In genomic region chr19:18101423-18102341, GRCm38 (mm10) we compare ENCODE assay signal across 13 mouse cellular contexts.
DNase-seq lines count a peak whose midpoint lies in the region; ATAC-seq and TF ChIP-seq lines count a peak whose summit lies in the region.
"Had no signal": no experiment of that assay in that cellular context is flagged by ENCODE, and none has a peak within 500 bp of the region (broad histone marks: within the 10 kb centered on the region; RNA-seq: fewer than 3 reads in every experiment).

No protein-coding gene starts in this region.

- H3K9me3 ChIP-seq in forebrain, embryonic 11.5 days (ENCODE audit: control insufficient read depth, low read length), result no peaks in the 10 kb centered on the region
- H3K9me3 ChIP-seq in forebrain, postnatal 0 days (ENCODE audit: low read length), result no peaks in the 10 kb centered on the region
- H3K9me3 ChIP-seq in heart, embryonic 11.5 days (replicated peaks; ENCODE audit: control insufficient read depth, low read length), result no peaks in the 10 kb centered on the region
- no peaks in the 10 kb centered on the region for H3K9me3 ChIP-seq in hindbrain, embryonic 14.5 days (ENCODE audit: control insufficient read depth, low read length)
- H3K9me3 ChIP-seq: limb, embryonic 13.5 days; neural tube, embryonic 13.5 days had no signal

- DNase-seq in forebrain, embryonic 11.5 days (ENCODE audit: low spot score), result no peak
- no peak for DNase-seq in forebrain, postnatal 0 days
- DNase-seq in R1 (ENCODE audit: low read depth, low spot score), result peak; percentile 4
- DNase-seq in hindbrain, embryonic 14.5 days (ENCODE audit: low spot score), result no peak
- DNase-seq in thymus, postnatal 36 days, result no peak
- no peak for DNase-seq in right cerebral cortex, postnatal 14 days
- DNase-seq in layer of hippocampus, adult 11-12 months (ENCODE audit: low spot score), result no peak
- DNase-seq: cerebellum, postnatal 10 days had no signal

- H3K27ac ChIP-seq in forebrain, embryonic 11.5 days (ENCODE audit: low read depth, low read length), result no peak overlapping the region
- no peak overlapping the region for H3K27ac ChIP-seq in forebrain, postnatal 0 days (ENCODE audit: low read depth, low read length)
- H3K27ac ChIP-seq in heart, embryonic 11.5 days (ENCODE audit: low read depth, low read length), result peak overlapping the region; percentile 69
- 0 out of 2 replicates have a peak overlapping the region, but pooled peaks have one; percentile 8 for H3K27ac ChIP-seq in hindbrain, embryonic 14.5 days
- H3K27ac ChIP-seq: limb, embryonic 13.5 days; neural tube, embryonic 13.5 days had no signal

- ATAC-seq in forebrain, embryonic 11.5 days (replicated peaks; ENCODE audit: low FRiP score), result peak; percentile 46; the same call in 1 of the 2 replicates
- no peak for ATAC-seq in forebrain, postnatal 0 days
- peak; percentile 55; the same call in 1 of the 2 replicates for ATAC-seq in heart, embryonic 11.5 days (replicated peaks; ENCODE audit: insufficient number of reproducible peaks, low FRiP score, low TSS enrichment)
- no peak for ATAC-seq in hindbrain, embryonic 14.5 days (ENCODE audit: low FRiP score)
- ATAC-seq: activated CD4-positive, CD25-positive, alpha-beta regulatory T cell, adult 4 months; intestine, postnatal 0 days had no signal

- H3K4me1 ChIP-seq in forebrain, embryonic 11.5 days (replicated peaks; ENCODE audit: control insufficient read depth, insufficient read depth, low read length), result no peaks in the 10 kb centered on the region
- no peaks in the 10 kb centered on the region for H3K4me1 ChIP-seq in forebrain, postnatal 0 days (ENCODE audit: insufficient read depth)
- peaks cover 5% of the 10 kb centered on the region; the same call in 1 of the 2 replicates for H3K4me1 ChIP-seq in heart, embryonic 11.5 days (ENCODE audit: control insufficient read depth, insufficient read depth, low read length)
- no peaks in the 10 kb centered on the region for H3K4me1 ChIP-seq in hindbrain, embryonic 14.5 days (replicated peaks; ENCODE audit: control insufficient read depth, insufficient read depth, low read length)

- H3K27me3 ChIP-seq in forebrain, embryonic 11.5 days (ENCODE audit: control insufficient read depth, insufficient read depth, low read length), result no peaks in the 10 kb centered on the region
- no peaks in the 10 kb centered on the region for H3K27me3 ChIP-seq in forebrain, postnatal 0 days (ENCODE audit: insufficient read depth, low read length)
- H3K27me3 ChIP-seq in heart, embryonic 11.5 days (ENCODE audit: control insufficient read depth, insufficient read depth, low read length), result no peaks in the 10 kb centered on the region
- H3K27me3 ChIP-seq in hindbrain, embryonic 14.5 days (ENCODE audit: control insufficient read depth, insufficient read depth, low read length), result no peaks in the 10 kb centered on the region
- H3K27me3 ChIP-seq: neural tube, embryonic 13.5 days had no signal

- WGBS in forebrain, embryonic 11.5 days, result 19% methylated on average over 4 of the region's 4 CpGs
- 16% methylated on average over 4 of the region's 4 CpGs for WGBS in forebrain, postnatal 0 days
- 21% methylated on average over 4 of the region's 4 CpGs for WGBS in heart, embryonic 11.5 days (ENCODE audit: insufficient replicate concordance)
- 12% methylated on average over 4 of the region's 4 CpGs for WGBS in hindbrain, embryonic 14.5 days

- H3K36me3 ChIP-seq in forebrain, embryonic 11.5 days (ENCODE audit: control insufficient read depth, insufficient read depth, low read length), result no peaks in the 10 kb centered on the region
- H3K36me3 ChIP-seq in forebrain, postnatal 0 days (ENCODE audit: insufficient read depth), result no peaks in the 10 kb centered on the region
- H3K36me3 ChIP-seq in heart, embryonic 11.5 days (ENCODE audit: control insufficient read depth, insufficient read depth, low read length), result no peaks in the 10 kb centered on the region
- no peaks in the 10 kb centered on the region for H3K36me3 ChIP-seq in hindbrain, embryonic 14.5 days (replicated peaks; ENCODE audit: control insufficient read depth, insufficient read depth)
- H3K36me3 ChIP-seq: limb, embryonic 13.5 days; neural tube, embryonic 13.5 days had no signal

- no peak overlapping the region for H3K9ac ChIP-seq in forebrain, embryonic 11.5 days (ENCODE audit: low read length)
- H3K9ac ChIP-seq in forebrain, postnatal 0 days, result no peak overlapping the region
- H3K9ac ChIP-seq in heart, embryonic 11.5 days (ENCODE audit: low read depth, low read length), result peak overlapping the region; percentile 17; the same call in 1 of the 2 replicates
- H3K9ac ChIP-seq in hindbrain, embryonic 14.5 days, result no peak overlapping the region
- H3K9ac ChIP-seq: limb, embryonic 13.5 days; neural tube, embryonic 13.5 days had no signal

- H3K4me3 ChIP-seq in forebrain, embryonic 11.5 days (ENCODE audit: low read depth, low read length), result no peak overlapping the region
- no peak overlapping the region for H3K4me3 ChIP-seq in forebrain, postnatal 0 days (ENCODE audit: low read depth, low read length)
- H3K4me3 ChIP-seq in heart, embryonic 11.5 days (ENCODE audit: low read depth, low read length), result no peak overlapping the region
- no peak overlapping the region for H3K4me3 ChIP-seq in hindbrain, embryonic 14.5 days (replicated peaks; ENCODE audit: low read length)
- H3K4me3 ChIP-seq: limb, embryonic 13.5 days; neural tube, embryonic 13.5 days had no signal

- no peak for TF ChIP-seq CTCF in forebrain, postnatal 0 days (IDR thresholded peaks at IDR 0.05; ENCODE audit: low read depth)

- no peak overlapping the region for H3K4me2 ChIP-seq in forebrain, embryonic 11.5 days (ENCODE audit: low read depth, low read length, severe bottlenecking)
- H3K4me2 ChIP-seq in forebrain, postnatal 0 days (ENCODE audit: low read depth), result no peak overlapping the region
- H3K4me2 ChIP-seq in heart, embryonic 11.5 days, result no peak overlapping the region; the same call in none of the 2 replicates
- H3K4me2 ChIP-seq in hindbrain, embryonic 14.5 days (replicated peaks), result no peak overlapping the region
- H3K4me2 ChIP-seq: limb, embryonic 13.5 days; neural tube, embryonic 13.5 days had no signal

Comparison
In these comparisons a context has a peak if more than half of its experiments do, and no peak if none do; other contexts are left out.
1. ATAC-seq: peak in forebrain, embryonic 11.5 days (single experiment) and heart, embryonic 11.5 days (single experiment); none in forebrain, postnatal 0 days (single experiment) and hindbrain, embryonic 14.5 days (single experiment).
2. H3K27ac ChIP-seq: peak in heart, embryonic 11.5 days (single experiment) and hindbrain, embryonic 14.5 days (single experiment); none in forebrain, embryonic 11.5 days (single experiment) and forebrain, postnatal 0 days (single experiment).